ENCODE assay signal across 18 mouse cellular contexts in the genomic region with DNA sequence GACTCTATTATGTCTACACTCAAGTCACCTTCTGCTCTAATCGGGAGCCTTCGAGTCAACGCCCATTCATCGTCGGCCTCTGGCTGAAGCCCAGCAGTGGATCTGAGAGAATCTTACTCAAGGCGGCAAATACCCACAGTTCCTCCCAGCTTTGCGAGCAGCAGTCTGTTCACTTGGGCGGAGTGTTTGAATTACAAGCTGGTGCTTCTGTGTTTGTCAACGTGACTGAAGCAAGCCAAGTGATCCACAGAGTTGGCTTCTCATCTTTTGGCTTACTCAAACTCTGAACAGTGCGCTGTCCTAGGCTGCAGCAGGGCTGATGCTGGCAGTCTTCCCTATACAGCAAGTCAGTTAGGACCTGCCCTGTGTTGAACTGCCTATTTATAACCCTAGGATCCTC. TPM values are rescaled to one million over a fixed set of nuclear protein-coding genes. Genes with fewer than 3 reads are reported as not detected.
DNase-seq lines count a peak whose midpoint lies in the region; ATAC-seq lines count a peak whose summit lies in the region.
"Had no signal": no experiment of that assay in that cellular context is flagged by ENCODE, and none has a peak within 500 bp of the region (broad histone marks: within the 10 kb centered on the region; RNA-seq: fewer than 3 reads in every experiment).

No protein-coding gene starts in this region.

- no peaks in the 10 kb centered on the region for H3K4me1 ChIP-seq in forebrain, embryonic 16.5 days (replicated peaks; ENCODE audit: control insufficient read depth, insufficient read depth, low read length)
- H3K4me1 ChIP-seq in forebrain, embryonic 13.5 days = no peaks in the 10 kb centered on the region
- H3K4me1 ChIP-seq: embryonic facial prominence, embryonic 15.5 days; hindbrain, embryonic 12.5 days; midbrain, embryonic 12.5 days; neural tube, embryonic 12.5 days had no signal

- H3K27me3 ChIP-seq in forebrain, embryonic 16.5 days (replicated peaks; ENCODE audit: control insufficient read depth, insufficient read depth, low read length) = no peaks in the 10 kb centered on the region
- no peaks in the 10 kb centered on the region for H3K27me3 ChIP-seq in forebrain, embryonic 13.5 days
- H3K27me3 ChIP-seq: embryonic facial prominence, embryonic 15.5 days; hindbrain, embryonic 12.5 days; midbrain, embryonic 12.5 days; neural tube, embryonic 12.5 days had no signal

- WGBS in forebrain, embryonic 16.5 days = 68% methylated on average over 10 of the region's 10 CpGs
- WGBS in forebrain, embryonic 13.5 days = 82% methylated on average over 10 of the region's 10 CpGs

- no peaks in the 10 kb centered on the region for H3K9me3 ChIP-seq in forebrain, embryonic 16.5 days (ENCODE audit: control insufficient read depth, low read length)
- no peaks in the 10 kb centered on the region for H3K9me3 ChIP-seq in forebrain, embryonic 13.5 days (replicated peaks)
- H3K9me3 ChIP-seq: embryonic facial prominence, embryonic 15.5 days; hindbrain, embryonic 12.5 days; midbrain, embryonic 12.5 days; neural tube, embryonic 12.5 days had no signal

- DNase-seq in layer of hippocampus, adult 18-20 months (ENCODE audit: low spot score in 2 of 2) = peak; percentile 4 to 63
- no peak for DNase-seq in layer of hippocampus, postnatal 25 days (ENCODE audit: extremely low spot score in 1 of 2, low spot score in 1 of 2)
- DNase-seq in fibroblast of lung, adult 2 months (ENCODE audit: low read depth) = peak; percentile 2
- peak; percentile 2 to 5 for DNase-seq in right cerebral cortex, postnatal 36 days (ENCODE audit: low spot score in 2 of 2)
- DNase-seq: adrenal gland, adult 8-10 months; cerebellum, adult 18-20 months; thymus, adult 18-20 months had no signal

- no peak overlapping the region for H3K9ac ChIP-seq in forebrain, embryonic 16.5 days (replicated peaks; ENCODE audit: low read depth, low read length)
- no peak overlapping the region for H3K9ac ChIP-seq in forebrain, embryonic 13.5 days
- H3K9ac ChIP-seq: embryonic facial prominence, embryonic 15.5 days; hindbrain, embryonic 12.5 days; midbrain, embryonic 12.5 days; neural tube, embryonic 12.5 days had no signal

- no peaks in the 10 kb centered on the region for H3K36me3 ChIP-seq in forebrain, embryonic 16.5 days (ENCODE audit: control insufficient read depth, insufficient read depth)
- no peaks in the 10 kb centered on the region for H3K36me3 ChIP-seq in forebrain, embryonic 13.5 days (ENCODE audit: poor library complexity, severe bottlenecking)
- H3K36me3 ChIP-seq: embryonic facial prominence, embryonic 15.5 days; hindbrain, embryonic 12.5 days; midbrain, embryonic 12.5 days; neural tube, embryonic 12.5 days had no signal

- peak; percentile 45; the same call in 1 of the 2 replicates for ATAC-seq in forebrain, embryonic 16.5 days
- ATAC-seq in forebrain, embryonic 13.5 days = no peak
- no peak for ATAC-seq in activated CD4-positive, CD25-positive, alpha-beta regulatory T cell, adult 4 months
- ATAC-seq: CD4-positive, CD25-positive, alpha-beta regulatory T cell, adult 4 months had no signal

- no peak overlapping the region for H3K4me3 ChIP-seq in forebrain, embryonic 16.5 days (replicated peaks; ENCODE audit: low read length)
- H3K4me3 ChIP-seq in forebrain, embryonic 13.5 days = no peak overlapping the region
- H3K4me3 ChIP-seq: embryonic facial prominence, embryonic 15.5 days; hindbrain, embryonic 12.5 days; midbrain, embryonic 12.5 days; neural tube, embryonic 12.5 days had no signal

- no peak overlapping the region for H3K4me2 ChIP-seq in forebrain, embryonic 16.5 days (ENCODE audit: low read length)
- no peak overlapping the region for H3K4me2 ChIP-seq in forebrain, embryonic 13.5 days
- H3K4me2 ChIP-seq: embryonic facial prominence, embryonic 15.5 days; hindbrain, embryonic 12.5 days; midbrain, embryonic 12.5 days; neural tube, embryonic 12.5 days had no signal

- H3K27ac ChIP-seq in forebrain, embryonic 16.5 days (ENCODE audit: low read length) = no peak overlapping the region
- no peak overlapping the region for H3K27ac ChIP-seq in forebrain, embryonic 13.5 days
- H3K27ac ChIP-seq: embryonic facial prominence, embryonic 15.5 days; hindbrain, embryonic 12.5 days; midbrain, embryonic 12.5 days; neural tube, embryonic 12.5 days had no signal

RNA-seq across cellular contexts. Expression of a gene that starts 11.4 kb away (rescaled TPM):
- polyA plus RNA-seq in forebrain, embryonic 16.5 days (2015; fragmentation: Nextera tagmentation; extraction: Ambion mirVana) = not detected in 2 replicates
- not detected in 2 replicates for polyA plus RNA-seq in forebrain, embryonic 13.5 days (2015; fragmentation: Nextera tagmentation; extraction: Ambion mirVana)
- total RNA-seq in layer of hippocampus, adult 18-20 months (2021) = not detected
- total RNA-seq in layer of hippocampus, postnatal 25 days (2021) = not detected
- polyA plus RNA-seq in activated CD4-positive, CD25-positive, alpha-beta regulatory T cell, adult 4 months (2017; shearing (Covaris generic)) = 10 to 100 TPM; 49.7 to 55.1 TPM
- total RNA-seq: left cerebral cortex, postnatal 36 days had no signal
- polyA plus RNA-seq: embryonic facial prominence, embryonic 15.5 days; hindbrain, embryonic 12.5 days; kidney, embryonic 14.5 days; liver, embryonic 16.5 days; midbrain, embryonic 12.5 days; neural tube, embryonic 12.5 days had no signal

Comparison
In these comparisons a context has a peak if more than half of its experiments do, and no peak if none do; other contexts are left out.
1. DNase-seq: peak in layer of hippocampus, adult 18-20 months (2 of 2), fibroblast of lung, adult 2 months (single experiment) and right cerebral cortex, postnatal 36 days (2 of 2); none in layer of hippocampus, postnatal 25 days (0 of 2).
2. RNA of a gene that starts 11.4 kb away (polyA plus RNA-seq): 49.7 to 55.1 TPM in activated CD4-positive, CD25-positive, alpha-beta regulatory T cell, adult 4 months; not detected in forebrain, embryonic 16.5 days and not detected in forebrain, embryonic 13.5 days; every median in the first group is over 10 times any median in the second.